Mouse (Mus musculus) gastrocnemius, postnatal 10 days (tissue): ENCODE measurements around the gene Mertk. TPM values are rescaled to one million over a fixed set of nuclear protein-coding genes. Genes with fewer than 3 reads are reported as not detected.
"Not testable (repeated sequence)": the region's sequence is repeated elsewhere in the genome, so short reads cannot be mapped to it uniquely, and the experiment has no call there.

Source experiments
- DNase-seq: peaks from one replicate; pipeline ENCODE4 v3.0.0; 2021; ENCODE audit warnings: mixed read lengths
- long read RNA-seq, 2 experiments: library from polyadenylated mRNA; stranded (forward); transcript quantifications; one replicate each; pipeline ENCODE4 v2.0.0; 2021
- total RNA-seq, 2 experiments: library from RNA; stranded (reverse); gene quantifications; 2 replicates each; pipeline ENCODE4 v1.2.3; 2021

Gene Mertk
- 1 to 10 TPM; 4.5 TPM for total RNA-seq
- long read RNA-seq, experiment 1, full-length matches to known transcripts, result 2 of 4 reads
- long read RNA-seq, experiment 1, partial matches to known transcripts, result 0 of 4 reads
- long read RNA-seq, experiment 1, other reads (novel, unspliced or antisense), result 2 of 4 reads
- long read RNA-seq, experiment 2, full-length matches to known transcripts, result 1 of 1 reads
- long read RNA-seq, experiment 2, partial matches to known transcripts, result 0 of 1 reads
- long read RNA-seq, experiment 2, other reads (novel, unspliced or antisense), result 0 of 1 reads

- DNase-seq, result peak; percentile 82
Observed at GRCm38 (mm10) chr2:128698693-128699181, at the start of gene Mertk. Mertk (plus strand) TSS chr2:128698956.

GRCm38 (mm10) chr2:128680661-128681060 lies 18.1 kb upstream of the Mertk start:
- DNase-seq, result no peak

- DNase-seq, result peak; percentile 85
Observed at GRCm38 (mm10) chr2:128686921-128687557, 11.7 kb upstream of the Mertk start, which contains the start of gene Anapc1. Anapc1 (minus strand) TSS chr2:128687391.

- no peak for DNase-seq
Observed at GRCm38 (mm10) chr2:128687558-128688120, 11.1 kb upstream of the Mertk start.

GRCm38 (mm10) chr2:128692336-128692735 lies 6.4 kb upstream of the Mertk start:
- DNase-seq, result no peak

GRCm38 (mm10) chr2:128692771-128693170 lies 6.0 kb upstream of the Mertk start:
- DNase-seq, result no peak

GRCm38 (mm10) chr2:128693236-128693635 lies 5.5 kb upstream of the Mertk start:
- no peak for DNase-seq

- not testable (repeated sequence) for DNase-seq
Observed at GRCm38 (mm10) chr2:128693828-128694227, 4.9 kb upstream of the Mertk start.

- no peak for DNase-seq
Observed at GRCm38 (mm10) chr2:128694548-128694947, 4.2 kb upstream of the Mertk start.

GRCm38 (mm10) chr2:128696426-128696825 lies 2.3 kb upstream of the Mertk start:
- no peak for DNase-seq

GRCm38 (mm10) chr2:128697047-128697446 lies 1.7 kb upstream of the Mertk start:
- DNase-seq, result no peak

- DNase-seq, result no peak
Observed at GRCm38 (mm10) chr2:128697566-128697965, 1.2 kb upstream of the Mertk start.

- peak; percentile 83 for DNase-seq
Observed at GRCm38 (mm10) chr2:128698140-128698692, 540 bp upstream of the Mertk start.

- peak; percentile 46 for DNase-seq
Observed at GRCm38 (mm10) chr2:128699201-128699885, 587 bp downstream of the Mertk start.

GRCm38 (mm10) chr2:128704474-128704873 lies 5.7 kb downstream of the Mertk start:
- DNase-seq, result no peak

GRCm38 (mm10) chr2:128709264-128709663 lies 10.5 kb downstream of the Mertk start:
- no peak for DNase-seq

- DNase-seq, result no peak
Observed at GRCm38 (mm10) chr2:128710609-128711008, 11.9 kb downstream of the Mertk start.

GRCm38 (mm10) chr2:128712940-128713339 lies 14.2 kb downstream of the Mertk start:
- no peak for DNase-seq

- DNase-seq, result peak; percentile 24
Observed at GRCm38 (mm10) chr2:128713548-128714003, 14.8 kb downstream of the Mertk start.

GRCm38 (mm10) chr2:128714724-128715241 lies 16.0 kb downstream of the Mertk start:
- DNase-seq, result no peak

GRCm38 (mm10) chr2:128715979-128716378 lies 17.2 kb downstream of the Mertk start:
- no peak for DNase-seq

- DNase-seq, result no peak
Observed at GRCm38 (mm10) chr2:128719380-128719779, 20.6 kb downstream of the Mertk start.
